Mouse (Mus musculus) myocyte (in vitro differentiated cells): ENCODE data around the gene Brf1.

Experiments
- CEBPB ChIP-seq: IDR thresholded peaks from 2 replicates; pipeline ENCODE4 v1.6.1; 2011; ENCODE audit warnings: mild to moderate bottlenecking, moderate library complexity; ENCODE audit not compliant: poor library complexity, insufficient read depth, severe bottlenecking
- E2F4 ChIP-seq: IDR thresholded peaks from one replicate; pipeline ENCODE4 v1.6.1; 2011; ENCODE audit warnings: mild to moderate bottlenecking, control low read depth, moderate library complexity; ENCODE audit not compliant: insufficient read depth
- MAX ChIP-seq: IDR thresholded peaks from one replicate; pipeline ENCODE4 v1.6.1; 2011; ENCODE audit warnings: low read depth, mild to moderate bottlenecking, control low read depth
- MYOD1 ChIP-seq, 3 experiments: IDR thresholded peaks; one replicate each; pipeline ENCODE4 v1.6.1; 2011; ENCODE audit warnings: control low read depth in 2 of 3, low read depth in 2 of 3, mild to moderate bottlenecking in 2 of 3, moderate library complexity in 1 of 3; ENCODE audit not compliant: insufficient read length in 2 of 3, control insufficient read depth in 1 of 3
- MYOG ChIP-seq, 3 experiments: IDR thresholded peaks; one replicate each; pipeline ENCODE4 v1.6.1; 2011; ENCODE audit warnings: control low read depth in 2 of 3, low read depth in 2 of 3, mild to moderate bottlenecking in 2 of 3; ENCODE audit not compliant: insufficient read length in 2 of 3, control insufficient read depth in 1 of 3, insufficient read depth in 1 of 3
- POLR2A ChIP-seq: IDR thresholded peaks from one replicate; pipeline ENCODE4 v1.6.1; 2011; ENCODE audit warnings: low read depth, mild to moderate bottlenecking, control low read depth, moderate library complexity; ENCODE audit not compliant: insufficient read length
- REST ChIP-seq: IDR thresholded peaks from one replicate; pipeline ENCODE4 v1.6.1; 2011; ENCODE audit warnings: mild to moderate bottlenecking, control low read depth, moderate library complexity; ENCODE audit not compliant: insufficient read depth, insufficient read length
- SRF ChIP-seq: IDR thresholded peaks from one replicate; pipeline ENCODE4 v1.6.1; 2011; ENCODE audit warnings: low read depth; ENCODE audit not compliant: control insufficient read depth, insufficient read length
- TCF12 ChIP-seq: IDR thresholded peaks from one replicate; pipeline ENCODE4 v1.6.1; 2011; ENCODE audit warnings: mild to moderate bottlenecking, control low read depth; ENCODE audit not compliant: poor library complexity, insufficient read depth, severe bottlenecking
- TCF3 ChIP-seq: IDR thresholded peaks from one replicate; pipeline ENCODE4 v1.6.1; 2011; ENCODE audit warnings: low read depth, control low read depth; ENCODE audit not compliant: insufficient read length
- USF1 ChIP-seq: IDR thresholded peaks from one replicate; pipeline ENCODE4 v1.6.1; 2011; ENCODE audit warnings: low read depth, mild to moderate bottlenecking, control low read depth, moderate library complexity

DNA sequence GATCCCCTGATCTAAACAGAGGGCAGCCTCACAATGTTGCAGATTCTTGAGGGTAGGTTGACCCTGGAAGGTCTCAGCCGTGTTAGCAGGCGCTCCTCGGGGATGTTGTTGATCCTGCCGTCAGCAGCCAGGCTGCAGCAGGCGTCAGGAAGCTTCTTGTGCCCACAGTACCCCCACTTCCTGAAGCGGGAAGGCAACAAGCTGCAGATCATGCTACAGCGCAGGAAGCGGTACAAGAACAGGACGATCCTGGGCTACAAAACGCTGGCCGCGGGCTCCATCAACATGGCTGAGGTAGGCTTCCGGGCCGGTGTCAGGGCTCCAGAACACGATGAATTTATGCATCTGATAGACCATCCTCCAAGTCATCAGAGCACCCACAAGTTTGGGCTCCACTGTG is 46.4 kb upstream of the Brf1 start:
- TF ChIP-seq MAX (no peak), USF1 (no peak), POLR2A (no peak), TCF3 (no peak), CEBPB (no peak), MYOD1 (IDR thresholded peaks at IDR 0.05; ENCODE audit: control insufficient read depth in 1 of 3, insufficient read length in 2 of 3, low read depth in 2 of 3) (no peak), SRF (no peak), MYOG (IDR thresholded peaks at IDR 0.05; ENCODE audit: control insufficient read depth in 1 of 3, insufficient read depth in 1 of 3, insufficient read length in 2 of 3, low read depth in 2 of 3) (no peak), TCF12 (no peak), REST (no peak), E2F4 (no peak)
